Mouse (Mus musculus) MEL (cell line): ENCODE measurements around the gene Map1b.

Experiments
- CTCF ChIP-seq, 3 experiments: IDR thresholded peaks in 2 of 3; conservative IDR thresholded peaks in 1 of 3; 2 replicates each; pipeline ENCODE4 v1.5.1; 2011 to 2012; ENCODE audit warnings: low read length in 3 of 3, low read depth in 2 of 3, mild to moderate bottlenecking in 2 of 3, improper control_type of control experiment in 1 of 3, inconsistent platforms in 1 of 3, mixed read lengths in 1 of 3, moderate library complexity in 1 of 3; ENCODE audit not compliant: control insufficient read depth in 1 of 3, insufficient read depth in 1 of 3, poor library complexity in 1 of 3, severe bottlenecking in 1 of 3
- ELF1 ChIP-seq: IDR thresholded peaks from 2 replicates; pipeline ENCODE4 v1.6.1; 2014; ENCODE audit warnings: low read depth, mild to moderate bottlenecking, inconsistent platforms, low read length, improper control_type of control experiment, moderate library complexity
- MAX ChIP-seq: IDR thresholded peaks from 2 replicates; pipeline ENCODE4 v1.6.1; 2011; ENCODE audit warnings: low read length, improper control_type of control experiment
- RAD21 ChIP-seq: IDR thresholded peaks from 2 replicates; pipeline ENCODE4 v1.6.1; 2011; ENCODE audit warnings: mild to moderate bottlenecking, low read depth, low read length, improper control_type of control experiment

- TF ChIP-seq RAD21, result no peak
- TF ChIP-seq CTCF (IDR thresholded peaks at IDR 0.05 in 2 of 3, conservative IDR thresholded peaks at IDR 0.05 in 1 of 3; ENCODE audit: control insufficient read depth in 1 of 3, insufficient read depth in 1 of 3, low read depth in 2 of 3, low read length in 3 of 3, poor library complexity in 1 of 3, severe bottlenecking in 1 of 3), result no peak
- no peak for TF ChIP-seq ELF1
- TF ChIP-seq MAX, result no peak
Measured at GRCm38 (mm10) chr13:99378223-99378622, 138.1 kb downstream of the Map1b start.
